Mouse (Mus musculus) midbrain, embryonic 14.5 days (tissue): Measurements from ENCODE around the gene Tshz3. TPM values are rescaled to one million over a fixed set of nuclear protein-coding genes. Genes with fewer than 3 reads are reported as not detected.

Source experiments
- ATAC-seq: fragments of 200-750 bp; cut with Nextera tagmentation; 2 replicates; pipeline ENCODE4 v1.8.0; 2017; ENCODE audit warnings: moderate number of reproducible peaks, moderate library complexity; ENCODE audit not compliant: low FRiP score, low TSS enrichment
- DNase-seq: peaks from one replicate; pipeline ENCODE4 v3.0.0-alpha.2; 2015
- H3K27ac ChIP-seq: fragments of 300-500 bp; sonication (generic); replicated peaks from 2 replicates; pipeline ENCODE4 v1.5.1; 2014; ENCODE audit warnings: mild to moderate bottlenecking, low read depth, low read length, moderate library complexity
- H3K27me3 ChIP-seq: fragments of 300-500 bp; sonication (generic); 2 replicates; pipeline ENCODE4 v1.6.1; 2014; ENCODE audit warnings: low read length, control low read depth, mixed read lengths; ENCODE audit not compliant: control insufficient read depth, insufficient read depth
- H3K36me3 ChIP-seq: fragments of 300-500 bp; sonication (generic); 2 replicates; pipeline ENCODE4 v1.6.1; 2014; ENCODE audit warnings: low read length, control low read depth; ENCODE audit not compliant: control insufficient read depth, insufficient read depth
- H3K4me1 ChIP-seq: fragments of 300-500 bp; sonication (generic); 2 replicates; pipeline ENCODE4 v1.6.1; 2014; ENCODE audit warnings: mild to moderate bottlenecking, antibody characterized with exemption, low read length, control low read depth; ENCODE audit not compliant: control insufficient read depth, insufficient read depth
- H3K4me2 ChIP-seq: fragments of 300-500 bp; sonication (generic); 2 replicates; pipeline ENCODE4 v1.6.1; 2014; ENCODE audit warnings: mild to moderate bottlenecking, low read length, moderate library complexity
- H3K4me3 ChIP-seq: fragments of 300-500 bp; sonication (generic); replicated peaks from 2 replicates; pipeline ENCODE4 v1.5.1; 2014; ENCODE audit warnings: low read depth, low read length
- H3K9ac ChIP-seq: fragments of 300-500 bp; sonication (generic); replicated peaks from 2 replicates; pipeline ENCODE4 v1.6.1; 2014; ENCODE audit warnings: mild to moderate bottlenecking, low read length, moderate library complexity
- H3K9me3 ChIP-seq: fragments of 300-500 bp; sonication (generic); 2 replicates; pipeline ENCODE4 v1.6.1; 2016; ENCODE audit warnings: low read length, control low read depth, mixed read lengths; ENCODE audit not compliant: control insufficient read depth
- WGBS: fragments of 180-500 bp; shearing (Covaris S2); extraction: QIAGEN DNeasy Blood & Tissue Kit; methylation state at CpG from one replicate; pipeline ENCODE4 v1.1.7; 2014; 5-methylcytosine and 5-hydroxymethylcytosine counted together
- polyA plus RNA-seq: library from polyadenylated mRNA; unstranded; fragments of >200 nt; fragmentation: Nextera tagmentation; extraction: Ambion mirVana; gene quantifications from 2 replicates; pipeline ENCODE4 v1.2.1, GENCODE M21; 2014

Gene Tshz3
- polyA plus RNA-seq, 1 experiment from 2014 or later = 13.6 TPM

GRCm38 (mm10) chr7:36717192-36717591 lies 19.3 kb downstream of the Tshz3 start:
- WGBS = 29% methylated on average over 6 of the region's 6 CpGs
- Histone ChIP-seq H3K27ac (no peak overlapping the region), H3K9ac (no peak overlapping the region), H3K9me3 (no peaks in the 10 kb centered on the region), H3K4me2 (no peak overlapping the region), H3K36me3 (no peaks in the 10 kb centered on the region), H3K4me1 (no peaks in the 10 kb centered on the region), H3K27me3 (no peaks in the 10 kb centered on the region), H3K4me3 (no peak overlapping the region)
- DNase-seq = peak; percentile 72
- no peak for ATAC-seq

GRCm38 (mm10) chr7:36720830-36721229 lies 22.9 kb downstream of the Tshz3 start:
- no peak overlapping the region for H3K27ac ChIP-seq
- WGBS = 55% methylated on average over 9 of the region's 9 CpGs
- H3K4me1 ChIP-seq = no peaks in the 10 kb centered on the region
- no peak for ATAC-seq
- no peak overlapping the region for H3K4me2 ChIP-seq
- H3K27me3 ChIP-seq = no peaks in the 10 kb centered on the region
- DNase-seq = no peak
- H3K4me3 ChIP-seq = no peak overlapping the region
- H3K36me3 ChIP-seq = no peaks in the 10 kb centered on the region
- no peak overlapping the region for H3K9ac ChIP-seq
- H3K9me3 ChIP-seq = no peaks in the 10 kb centered on the region

GRCm38 (mm10) chr7:36736303-36737050 lies 38.6 kb downstream of the Tshz3 start:
- 75% methylated on average over 14 of the region's 14 CpGs for WGBS
- Histone ChIP-seq H3K4me2 (no peak overlapping the region), H3K27me3 (no peaks in the 10 kb centered on the region), H3K36me3 (no peaks in the 10 kb centered on the region), H3K4me3 (no peak overlapping the region), H3K27ac (no peak overlapping the region), H3K4me1 (peaks cover 9% of the 10 kb centered on the region), H3K9ac (no peak overlapping the region), H3K9me3 (no peaks in the 10 kb centered on the region)
- DNase-seq = peak; percentile 43
- ATAC-seq = no peak

- H3K9me3 ChIP-seq = no peaks in the 10 kb centered on the region
- no peak overlapping the region for H3K27ac ChIP-seq
- 89% methylated on average over 2 of the region's 2 CpGs for WGBS
- H3K27me3 ChIP-seq = no peaks in the 10 kb centered on the region
- DNase-seq (no peak), ATAC-seq (no peak)
- H3K4me1 ChIP-seq = 0 out of 2 replicates have a peak, but pooled peaks cover under 1% of the 10 kb centered on the region
- no peak overlapping the region for H3K4me2 ChIP-seq
- no peak overlapping the region for H3K9ac ChIP-seq
- no peak overlapping the region for H3K4me3 ChIP-seq
- H3K36me3 ChIP-seq = no peaks in the 10 kb centered on the region
Measured at GRCm38 (mm10) chr7:36751480-36751879, 53.6 kb downstream of the Tshz3 start.

GRCm38 (mm10) chr7:36767501-36768092 lies 69.7 kb downstream of the Tshz3 start:
- Histone ChIP-seq H3K36me3 (peaks cover 20% of the 10 kb centered on the region), H3K4me2 (no peak overlapping the region), H3K27ac (no peak overlapping the region), H3K4me3 (no peak overlapping the region), H3K9ac (no peak overlapping the region), H3K9me3 (no peaks in the 10 kb centered on the region), H3K4me1 (no peaks in the 10 kb centered on the region), H3K27me3 (no peaks in the 10 kb centered on the region)
- WGBS = 84% methylated on average over 8 of the region's 8 CpGs
- no peak for DNase-seq
- ATAC-seq = no peak

GRCm38 (mm10) chr7:36773086-36773485 lies 75.2 kb downstream of the Tshz3 start:
- Histone ChIP-seq H3K9ac (no peak overlapping the region), H3K9me3 (no peaks in the 10 kb centered on the region), H3K36me3 (peaks cover 20% of the 10 kb centered on the region), H3K27me3 (no peaks in the 10 kb centered on the region), H3K4me2 (no peak overlapping the region), H3K4me1 (peaks cover 7% of the 10 kb centered on the region; the same call in 1 of the 2 replicates), H3K4me3 (no peak overlapping the region), H3K27ac (no peak overlapping the region)
- ATAC-seq = no peak
- DNase-seq = peak; percentile 43
- WGBS = 49% methylated on average over 7 of the region's 7 CpGs

GRCm38 (mm10) chr7:36776956-36777355 lies 79.0 kb downstream of the Tshz3 start:
- Histone ChIP-seq H3K27me3 (no peaks in the 10 kb centered on the region), H3K4me1 (peaks cover 7% of the 10 kb centered on the region; the same call in 1 of the 2 replicates), H3K9me3 (no peaks in the 10 kb centered on the region), H3K27ac (no peak overlapping the region), H3K36me3 (no peaks in the 10 kb centered on the region), H3K4me3 (no peak overlapping the region), H3K4me2 (no peak overlapping the region), H3K9ac (no peak overlapping the region)
- no peak for DNase-seq
- ATAC-seq = no peak
- 84% methylated on average over 4 of the region's 4 CpGs for WGBS

- Histone ChIP-seq H3K4me1 (peaks cover 2% of the 10 kb centered on the region; the same call in 1 of the 2 replicates), H3K36me3 (no peaks in the 10 kb centered on the region), H3K9me3 (no peaks in the 10 kb centered on the region), H3K4me3 (no peak overlapping the region), H3K27ac (no peak overlapping the region), H3K4me2 (no peak overlapping the region), H3K9ac (no peak overlapping the region), H3K27me3 (no peaks in the 10 kb centered on the region)
- 82% methylated on average over 11 of the region's 11 CpGs for WGBS
- ATAC-seq (no peak), DNase-seq (no peak)
Measured at GRCm38 (mm10) chr7:36778456-36778855, 80.5 kb downstream of the Tshz3 start.

- no peak for ATAC-seq
- Histone ChIP-seq H3K9ac (no peak overlapping the region), H3K4me2 (no peak overlapping the region), H3K4me3 (no peak overlapping the region), H3K27me3 (no peaks in the 10 kb centered on the region), H3K36me3 (no peaks in the 10 kb centered on the region), H3K9me3 (no peaks in the 10 kb centered on the region), H3K4me1 (no peaks in the 10 kb centered on the region), H3K27ac (no peak overlapping the region)
- 55% methylated on average over 4 of the region's 4 CpGs for WGBS
- no peak for DNase-seq
Measured at GRCm38 (mm10) chr7:36784243-36784773, 86.4 kb downstream of the Tshz3 start.
